Mouse (Mus musculus) midbrain, embryonic 12.5 days (tissue): ENCODE results near the gene Irx6. TPM values are rescaled to one million over a fixed set of nuclear protein-coding genes. Genes with fewer than 3 reads are reported as not detected.

Experiments
- ATAC-seq: fragments of 200-750 bp; cut with Nextera tagmentation; 2 replicates; pipeline ENCODE4 v1.8.0; 2017; ENCODE audit warnings: low read depth, moderate TSS enrichment, moderate library complexity; ENCODE audit not compliant: low FRiP score
- H3K27ac ChIP-seq: fragments of 300-500 bp; sonication (generic); replicated peaks from 2 replicates; pipeline ENCODE4 v1.5.1; 2016; ENCODE audit warnings: mild to moderate bottlenecking
- H3K27me3 ChIP-seq: fragments of 300-500 bp; sonication (generic); 2 replicates; pipeline ENCODE4 v1.6.1; 2016; ENCODE audit warnings: mild to moderate bottlenecking
- H3K36me3 ChIP-seq: fragments of 300-500 bp; sonication (generic); 2 replicates; pipeline ENCODE4 v1.6.1; 2016
- H3K4me1 ChIP-seq: fragments of 300-500 bp; sonication (generic); 2 replicates; pipeline ENCODE4 v1.6.1; 2016
- H3K4me2 ChIP-seq: fragments of 300-500 bp; sonication (generic); replicated peaks from 2 replicates; pipeline ENCODE4 v1.6.1; 2016; ENCODE audit warnings: mild to moderate bottlenecking, moderate library complexity
- H3K4me3 ChIP-seq: fragments of 300-500 bp; sonication (generic); 2 replicates; pipeline ENCODE4 v1.5.1; 2016; ENCODE audit warnings: mild to moderate bottlenecking
- H3K9ac ChIP-seq: fragments of 300-500 bp; sonication (generic); replicated peaks from 2 replicates; pipeline ENCODE4 v1.6.1; 2016; ENCODE audit warnings: mild to moderate bottlenecking, moderate library complexity
- H3K9me3 ChIP-seq: fragments of 300-500 bp; sonication (generic); 2 replicates; pipeline ENCODE4 v1.6.1; 2016; ENCODE audit warnings: mild to moderate bottlenecking
- WGBS: fragments of 180-500 bp; shearing (Covaris S2); methylation state at CpG from one replicate; pipeline ENCODE4 v1.1.7; 2016; 5-methylcytosine and 5-hydroxymethylcytosine counted together
- polyA plus RNA-seq: library from polyadenylated mRNA; unstranded; fragments of >200 nt; fragmentation: Nextera tagmentation; extraction: Ambion mirVana; gene quantifications from 2 replicates; pipeline ENCODE4 v1.2.1, GENCODE M21; 2016

The Irx6 gene
- 3.0 and 3.1 TPM in 2 replicates for polyA plus RNA-seq

- peak; percentile 20; the same call in 1 of the 2 replicates for ATAC-seq
- H3K36me3 ChIP-seq, result no peaks in the 10 kb centered on the region
- H3K27ac ChIP-seq, result peak within 1 kb of the TSS; percentile 10; the same call in 1 of the 2 replicates
- peak within 1 kb of the TSS; percentile 97 for H3K4me2 ChIP-seq
- under 1% methylated on average over 59 of the region's 62 CpGs for WGBS
- peak within 1 kb of the TSS; percentile 53 for H3K4me3 ChIP-seq
- H3K4me1 ChIP-seq, result peaks cover 47% of the 10 kb centered on the region
- no peaks in the 10 kb centered on the region for H3K9me3 ChIP-seq
- H3K9ac ChIP-seq, result peak within 1 kb of the TSS; percentile 53
- peaks cover 86% of the 10 kb centered on the region for H3K27me3 ChIP-seq
Observed at GRCm38 (mm10) chr8:92674244-92675128, at the start of gene Irx6. TSS of gene Irx6 (plus strand) at chr8:92674288.

- H3K9me3 ChIP-seq, result no peaks in the 10 kb centered on the region
- WGBS, result 67% methylated on average over 14 of the region's 14 CpGs
- no peak overlapping the region for H3K4me2 ChIP-seq
- H3K27ac ChIP-seq, result no peak overlapping the region
- H3K27me3 ChIP-seq, result no peaks in the 10 kb centered on the region
- no peak overlapping the region for H3K4me3 ChIP-seq
- ATAC-seq, result no peak
- H3K36me3 ChIP-seq, result no peaks in the 10 kb centered on the region
- no peaks in the 10 kb centered on the region for H3K4me1 ChIP-seq
- no peak overlapping the region for H3K9ac ChIP-seq
Observed at GRCm38 (mm10) chr8:92628711-92629650, 45.1 kb upstream of the Irx6 start.

- Histone ChIP-seq H3K27ac (no peak overlapping the region), H3K4me1 (no peaks in the 10 kb centered on the region), H3K9ac (no peak overlapping the region), H3K36me3 (no peaks in the 10 kb centered on the region), H3K9me3 (no peaks in the 10 kb centered on the region), H3K4me2 (no peak overlapping the region), H3K27me3 (no peaks in the 10 kb centered on the region), H3K4me3 (no peak overlapping the region)
- 92% methylated on average over 5 of the region's 5 CpGs for WGBS
- no peak for ATAC-seq
Observed at GRCm38 (mm10) chr8:92633199-92633598, 40.9 kb upstream of the Irx6 start.

GRCm38 (mm10) chr8:92640820-92641219, 33.3 kb upstream of the Irx6 start:
- no peak overlapping the region for H3K4me3 ChIP-seq
- H3K9me3 ChIP-seq, result no peaks in the 10 kb centered on the region
- WGBS, result 90% methylated on average over 8 of the region's 8 CpGs
- no peak overlapping the region for H3K9ac ChIP-seq
- no peaks in the 10 kb centered on the region; the same call in 1 of the 2 replicates for H3K27me3 ChIP-seq
- H3K4me2 ChIP-seq, result no peak overlapping the region
- H3K27ac ChIP-seq, result no peak overlapping the region
- no peaks in the 10 kb centered on the region for H3K36me3 ChIP-seq
- H3K4me1 ChIP-seq, result no peaks in the 10 kb centered on the region
- no peak for ATAC-seq

GRCm38 (mm10) chr8:92646637-92647036, 27.5 kb upstream of the Irx6 start:
- ATAC-seq, result no peak
- no peak overlapping the region for H3K9ac ChIP-seq
- H3K9me3 ChIP-seq, result no peaks in the 10 kb centered on the region
- no peaks in the 10 kb centered on the region for H3K36me3 ChIP-seq
- H3K4me2 ChIP-seq, result no peak overlapping the region
- H3K27ac ChIP-seq, result no peak overlapping the region
- 75% methylated on average over 2 of the region's 2 CpGs for WGBS
- H3K27me3 ChIP-seq, result no peaks in the 10 kb centered on the region; the same call in none of the 2 replicates
- H3K4me1 ChIP-seq, result no peaks in the 10 kb centered on the region
- no peak overlapping the region for H3K4me3 ChIP-seq

- H3K9ac ChIP-seq, result no peak overlapping the region
- no peak overlapping the region for H3K27ac ChIP-seq
- H3K9me3 ChIP-seq, result no peaks in the 10 kb centered on the region
- peaks cover 48% of the 10 kb centered on the region for H3K27me3 ChIP-seq
- H3K4me3 ChIP-seq, result no peak overlapping the region
- no peak overlapping the region for H3K4me2 ChIP-seq
- H3K4me1 ChIP-seq, result peaks cover 5% of the 10 kb centered on the region; the same call in 1 of the 2 replicates
- H3K36me3 ChIP-seq, result no peaks in the 10 kb centered on the region
- no peak for ATAC-seq
- 54% methylated on average over 4 of the region's 4 CpGs for WGBS
Observed at GRCm38 (mm10) chr8:92664207-92664606, 9.9 kb upstream of the Irx6 start.

GRCm38 (mm10) chr8:92670236-92670635, 3.9 kb upstream of the Irx6 start:
- Histone ChIP-seq H3K9ac (no peak overlapping the region), H3K9me3 (no peaks in the 10 kb centered on the region), H3K4me3 (no peak overlapping the region), H3K27me3 (peaks cover 77% of the 10 kb centered on the region), H3K36me3 (no peaks in the 10 kb centered on the region), H3K27ac (0 out of 2 replicates have a peak overlapping the region, but pooled peaks have one; percentile 30), H3K4me1 (peaks cover 38% of the 10 kb centered on the region), H3K4me2 (peak overlapping the region; percentile 37)
- 29% methylated on average over 11 of the region's 11 CpGs for WGBS
- ATAC-seq, result no peak

- Histone ChIP-seq H3K9me3 (no peaks in the 10 kb centered on the region), H3K9ac (no peak overlapping the region), H3K4me3 (no peak overlapping the region), H3K27ac (0 out of 2 replicates have a peak overlapping the region, but pooled peaks have one; percentile 30), H3K27me3 (peaks cover 81% of the 10 kb centered on the region), H3K4me1 (peaks cover 38% of the 10 kb centered on the region), H3K36me3 (no peaks in the 10 kb centered on the region), H3K4me2 (peak overlapping the region; percentile 37)
- 11% methylated on average over 12 of the region's 12 CpGs for WGBS
- ATAC-seq, result no peak
Observed at GRCm38 (mm10) chr8:92670656-92671195, 3.4 kb upstream of the Irx6 start.

GRCm38 (mm10) chr8:92671892-92672291, 2.2 kb upstream of the Irx6 start:
- H3K4me3 ChIP-seq, result no peak overlapping the region
- no peaks in the 10 kb centered on the region for H3K9me3 ChIP-seq
- H3K9ac ChIP-seq, result no peak overlapping the region
- ATAC-seq, result no peak
- H3K4me2 ChIP-seq, result no peak overlapping the region
- H3K4me1 ChIP-seq, result peaks cover 38% of the 10 kb centered on the region
- no peak overlapping the region for H3K27ac ChIP-seq
- H3K36me3 ChIP-seq, result no peaks in the 10 kb centered on the region
- H3K27me3 ChIP-seq, result peaks cover 83% of the 10 kb centered on the region
- 26% methylated on average over 4 of the region's 4 CpGs for WGBS

- 2% methylated on average over 11 of the region's 11 CpGs for WGBS
- no peak overlapping the region for H3K27ac ChIP-seq
- no peak overlapping the region for H3K9ac ChIP-seq
- no peaks in the 10 kb centered on the region for H3K36me3 ChIP-seq
- peaks cover 41% of the 10 kb centered on the region for H3K4me1 ChIP-seq
- peak overlapping the region; percentile 53 for H3K4me3 ChIP-seq
- peak overlapping the region; percentile 97 for H3K4me2 ChIP-seq
- H3K27me3 ChIP-seq, result peaks cover 83% of the 10 kb centered on the region
- ATAC-seq, result 0 out of 2 replicates have a peak, but pooled peaks have one; percentile 1
- H3K9me3 ChIP-seq, result no peaks in the 10 kb centered on the region
Observed at GRCm38 (mm10) chr8:92673101-92673500, 987 bp upstream of the Irx6 start.

GRCm38 (mm10) chr8:92673555-92674243, 389 bp upstream of the Irx6 start:
- Histone ChIP-seq H3K4me1 (peaks cover 47% of the 10 kb centered on the region), H3K36me3 (no peaks in the 10 kb centered on the region), H3K9me3 (no peaks in the 10 kb centered on the region), H3K4me3 (peak overlapping the region; percentile 53), H3K9ac (peak overlapping the region; percentile 53), H3K4me2 (peak overlapping the region; percentile 97), H3K27me3 (peaks cover 84% of the 10 kb centered on the region), H3K27ac (peak overlapping the region; percentile 10; the same call in 1 of the 2 replicates)
- peak; percentile 77 for ATAC-seq
- WGBS, result under 1% methylated on average over 27 of the region's 30 CpGs
